Mouse (Mus musculus): ENCODE measurements at regions not wholly inside any gene's neighbourhood (a gene's known extent, or its start where the extent isn't known, plus 50 kb on each side); places are given as distances from the start of the nearest gene placed in this dataset.

- ATAC-seq (ENCODE audit: poor library complexity, severe bottlenecking) = no peak
These were observed 54.8 kb downstream of the Tmem30b start for GRCm38 (mm10) chr12:73491370-73491769.

- peak; percentile 54 for ATAC-seq (ENCODE audit: poor library complexity, severe bottlenecking)
These were observed 63.3 kb downstream of the Tmem30b start for GRCm38 (mm10) chr12:73482858-73483257.

- ATAC-seq (ENCODE audit: poor library complexity, severe bottlenecking) = no peak
These were observed 63.9 kb downstream of the Tmem30b start for GRCm38 (mm10) chr12:73482275-73482674.

- ATAC-seq (ENCODE audit: poor library complexity, severe bottlenecking) = no peak
These were observed 64.5 kb downstream of the Tmem30b start for GRCm38 (mm10) chr12:73481705-73482104.

- no peak for ATAC-seq (ENCODE audit: poor library complexity, severe bottlenecking)
These were observed 65.0 kb downstream of the Tmem30b start for GRCm38 (mm10) chr12:73481165-73481564.

GRCm38 (mm10) chr12:73480610-73480971 is 65.6 kb downstream of the Tmem30b start:
- ATAC-seq (ENCODE audit: poor library complexity, severe bottlenecking) = no peak

- no peak for ATAC-seq (ENCODE audit: poor library complexity, severe bottlenecking)
These were observed 66.1 kb downstream of the Tmem30b start for GRCm38 (mm10) chr12:73479932-73480609.

GRCm38 (mm10) chr12:73478641-73479040 is 67.6 kb downstream of the Tmem30b start:
- no peak for ATAC-seq (ENCODE audit: poor library complexity, severe bottlenecking)

GRCm38 (mm10) chr12:73476421-73476858 is 69.8 kb downstream of the Tmem30b start:
- no peak for ATAC-seq (ENCODE audit: poor library complexity, severe bottlenecking)

- ATAC-seq (ENCODE audit: poor library complexity, severe bottlenecking) = no peak
These were observed 70.4 kb downstream of the Tmem30b start for GRCm38 (mm10) chr12:73475774-73476173.

GRCm38 (mm10) chr12:73475020-73475419 is 71.2 kb downstream of the Tmem30b start:
- ATAC-seq (ENCODE audit: poor library complexity, severe bottlenecking) = peak; percentile 80

GRCm38 (mm10) chr12:73473111-73473510 is 73.1 kb downstream of the Tmem30b start:
- no peak for ATAC-seq (ENCODE audit: poor library complexity, severe bottlenecking)

GRCm38 (mm10) chr12:73471966-73472365 is 74.2 kb downstream of the Tmem30b start:
- ATAC-seq (ENCODE audit: poor library complexity, severe bottlenecking) = no peak

- ATAC-seq (ENCODE audit: poor library complexity, severe bottlenecking) = no peak
These were observed 79.7 kb downstream of the Tmem30b start for GRCm38 (mm10) chr12:73466484-73466883.

- ATAC-seq (ENCODE audit: poor library complexity, severe bottlenecking) = no peak
These were observed 80.2 kb downstream of the Tmem30b start for GRCm38 (mm10) chr12:73465975-73466374.

GRCm38 (mm10) chr12:73464311-73464710 is 81.9 kb downstream of the Tmem30b start:
- ATAC-seq (ENCODE audit: poor library complexity, severe bottlenecking) = no peak

GRCm38 (mm10) chr12:73462091-73462490 is 84.1 kb downstream of the Tmem30b start:
- ATAC-seq (ENCODE audit: poor library complexity, severe bottlenecking) = no peak; the same call in 1 of the 2 replicates

GRCm38 (mm10) chr12:73460291-73460761 is 85.9 kb downstream of the Tmem30b start:
- no peak for ATAC-seq (ENCODE audit: poor library complexity, severe bottlenecking)

- ATAC-seq (ENCODE audit: poor library complexity, severe bottlenecking) = no peak
These were observed 94.9 kb downstream of the Tmem30b start for GRCm38 (mm10) chr12:73451257-73451656.

GRCm38 (mm10) chr12:73450541-73450940 is 95.7 kb downstream of the Tmem30b start:
- no peak for ATAC-seq (ENCODE audit: poor library complexity, severe bottlenecking)

- peak; percentile 47 for ATAC-seq (ENCODE audit: poor library complexity, severe bottlenecking)
These were observed 96.2 kb downstream of the Tmem30b start for GRCm38 (mm10) chr12:73449911-73450520.

GRCm38 (mm10) chr12:73449069-73449468 is 97.1 kb downstream of the Tmem30b start:
- ATAC-seq (ENCODE audit: poor library complexity, severe bottlenecking) = peak; percentile 65

Measured in megakaryocyte, adult 5-6 weeks (primary cell).